Mouse (Mus musculus): ENCODE results near the gene Slc9a1. TPM values are rescaled to one million over a fixed set of nuclear protein-coding genes. Genes with fewer than 3 reads are reported as not detected.

Slc9a1 gene
- total RNA-seq, 2 experiments from 2014 or later, result 48.6 to 54.2 TPM

Small RNAs within 50 kb of the gene (microRNA-seq; reads per million reads assigned to microRNA genes)
- 11.9 reads per million, percentile 28 among the genes with 10 or more reads in this experiment for gene Mir5122

Other genes starting within 250 kb of the Slc9a1 start
- 100 to 1,000 TPM; 122 to 132 TPM for gene Wasf2, start 239.2 kb upstream of the Slc9a1 start, total RNA-seq (2021)
- gene Cd164l2, start 157.6 kb upstream of the Slc9a1 start, total RNA-seq (2021), result 1 to 10 TPM in 1 of 2 experiments, under 1 TPM in 1; 0.79 to 1.1 TPM
- under 1 TPM; 0.63 to 0.89 TPM for gene Gpr3, start 157.2 kb upstream of the Slc9a1 start, total RNA-seq (2021)
- gene Map3k6, start 128.9 kb upstream of the Slc9a1 start, total RNA-seq (2021), result 10 to 100 TPM; 15.9 to 38.8 TPM
- 1 to 10 TPM; 1.4 to 1.5 TPM for gene Sytl1, start 106.6 kb upstream of the Slc9a1 start, total RNA-seq (2021)
- gene Tmem222, start 91.9 kb upstream of the Slc9a1 start, total RNA-seq (2021), result 10 to 100 TPM; 64.0 to 74.4 TPM
- gene Wdtc1, start 16.2 kb upstream of the Slc9a1 start, total RNA-seq (2021), result 10 to 100 TPM; 44.6 to 63.8 TPM
- 1 to 10 TPM; 1.0 to 3.5 TPM for gene Tent5b, start 110.4 kb downstream of the Slc9a1 start, total RNA-seq (2021)
- 1 to 10 TPM; 3.4 to 4.6 TPM for gene Trnp1, start 128.8 kb downstream of the Slc9a1 start, total RNA-seq (2021)
- gene Kdf1, start 149.3 kb downstream of the Slc9a1 start, total RNA-seq (2021), result 1 to 10 TPM in 1 of 2 experiments, under 1 TPM in 1; 0.76 to 4.6 TPM
- gene Nudc, start 176.3 kb downstream of the Slc9a1 start, total RNA-seq (2021), result 100 to 1,000 TPM; 152 to 166 TPM
- 10 to 100 TPM; 27.9 to 52.7 TPM for gene Nr0b2, start 183.7 kb downstream of the Slc9a1 start, total RNA-seq (2021)
- 1 to 10 TPM; 4.8 to 5.7 TPM for gene Gpatch3, start 205.0 kb downstream of the Slc9a1 start, total RNA-seq (2021)
- gene Gpn2, start 214.7 kb downstream of the Slc9a1 start, total RNA-seq (2021), result 10 to 100 TPM; 16.4 to 21.4 TPM
- gene Sfn, start 232.5 kb downstream of the Slc9a1 start, total RNA-seq (2021), result 1 to 10 TPM; 1.2 to 1.4 TPM

Measured in adrenal gland, postnatal 36 days (tissue).